Mouse (Mus musculus): ENCODE measurements around the gene Gm17660.

GRCm38 (mm10) chr5:104035824-104036223 lies 41.6 kb downstream of the Gm17660 start:
- TF ChIP-seq MAZ (IDR thresholded peaks at IDR 0.05; ENCODE audit: low read depth, low read length) (no peak), CTCF (IDR thresholded peaks at IDR 0.05 in 2 of 3, conservative IDR thresholded peaks at IDR 0.05 in 1 of 3; ENCODE audit: control insufficient read depth in 1 of 3, insufficient read depth in 1 of 3, low read depth in 2 of 3, low read length in 3 of 3, poor library complexity in 1 of 3, severe bottlenecking in 1 of 3) (no peak), ETS1 (IDR thresholded peaks at IDR 0.05; ENCODE audit: low read depth, low read length) (no peak), ELF1 (IDR thresholded peaks at IDR 0.05; ENCODE audit: low read depth, low read length) (no peak), POLR2A (IDR thresholded peaks at IDR 0.05; ENCODE audit: control insufficient read depth in 1 of 2, insufficient read depth in 1 of 2, low read depth in 1 of 2, low read length in 2 of 2, poor library complexity in 1 of 2) (no peak), KAT2A (conservative IDR thresholded peaks at IDR 0.05; ENCODE audit: low read depth, low read length) (no peak), MXI1 (IDR thresholded peaks at IDR 0.05; ENCODE audit: low read depth, low read length) (no peak), GATA1 (IDR thresholded peaks at IDR 0.05; ENCODE audit: low read depth, low read length) (no peak), ZC3H11A (IDR thresholded peaks at IDR 0.05; ENCODE audit: low read depth, low read length) (no peak), HCFC1 (IDR thresholded peaks at IDR 0.05; ENCODE audit: low read depth, low read length) (no peak), TAL1 (IDR thresholded peaks at IDR 0.05; ENCODE audit: low read length) (no peak), ZNF384 (IDR thresholded peaks at IDR 0.05; ENCODE audit: low read depth, low read length) (no peak), EP300 (IDR thresholded peaks at IDR 0.05; ENCODE audit: low read depth in 1 of 2, low read length in 2 of 2) (no peak), RAD21 (IDR thresholded peaks at IDR 0.05; ENCODE audit: low read depth, low read length) (no peak)
